Mouse (Mus musculus): Measurements from ENCODE around the gene Tspo2.
A peak's percentile ranks its signal among the peaks of the same experiment; 100 is the strongest.
"Not testable (repeated sequence)": the region's sequence is repeated elsewhere in the genome, so short reads cannot be mapped to it uniquely, and the experiment has no call there.

Tspo2 gene

DNA sequence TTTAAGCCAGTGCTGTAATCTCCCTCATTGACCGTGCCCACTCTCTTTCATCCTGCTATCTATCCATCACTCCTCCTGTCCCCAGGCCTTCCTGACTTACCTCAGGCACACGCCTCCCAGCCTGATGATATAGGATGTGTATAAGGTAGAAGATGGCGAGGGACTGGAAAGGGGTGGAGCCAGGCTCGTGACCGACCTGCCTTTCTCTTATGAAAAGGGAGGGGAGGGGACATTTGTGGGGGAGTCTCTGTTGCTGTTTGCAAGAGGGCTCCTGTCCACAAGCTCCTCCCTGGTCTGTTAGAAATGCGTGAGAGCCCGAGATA, at the start of gene Tspo2:
Gene Tspo2, minus strand, starts transcription at position 170 of the 323 bp plus-strand sequence.
- DNase-seq (ENCODE audit: low spot score in 2 of 2), result no peak

DNA sequence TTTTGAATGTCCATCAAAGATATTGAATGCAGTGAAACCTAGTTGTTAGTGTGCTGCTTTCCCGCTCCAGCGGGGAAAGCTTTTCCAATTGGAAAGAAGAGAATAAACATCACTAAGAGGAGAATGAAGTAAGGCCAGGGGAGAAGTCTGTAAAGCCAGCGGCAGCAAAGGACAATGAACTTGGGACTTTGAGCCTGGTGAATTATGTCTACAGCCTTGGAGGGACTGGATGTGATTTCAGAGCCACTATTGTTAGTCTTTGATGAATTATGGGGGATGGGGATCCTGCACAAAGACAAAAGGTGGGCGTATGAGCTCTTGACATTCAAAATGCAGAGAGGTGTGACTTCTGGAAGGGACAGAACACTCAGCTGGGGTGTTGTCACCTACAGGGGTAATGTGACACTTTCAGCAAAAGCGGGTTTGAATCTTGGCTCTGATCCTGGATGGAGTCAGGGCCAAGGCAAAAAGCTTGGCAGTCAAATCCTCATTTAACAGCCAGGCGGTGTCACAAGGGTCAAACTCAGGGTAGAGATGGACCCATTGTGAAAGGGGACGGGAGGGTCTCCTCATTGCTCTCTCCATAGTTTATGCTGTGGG, 49.6 kb upstream of the Tspo2 start:
- DNase-seq (ENCODE audit: low spot score in 2 of 2), result no peak

DNA sequence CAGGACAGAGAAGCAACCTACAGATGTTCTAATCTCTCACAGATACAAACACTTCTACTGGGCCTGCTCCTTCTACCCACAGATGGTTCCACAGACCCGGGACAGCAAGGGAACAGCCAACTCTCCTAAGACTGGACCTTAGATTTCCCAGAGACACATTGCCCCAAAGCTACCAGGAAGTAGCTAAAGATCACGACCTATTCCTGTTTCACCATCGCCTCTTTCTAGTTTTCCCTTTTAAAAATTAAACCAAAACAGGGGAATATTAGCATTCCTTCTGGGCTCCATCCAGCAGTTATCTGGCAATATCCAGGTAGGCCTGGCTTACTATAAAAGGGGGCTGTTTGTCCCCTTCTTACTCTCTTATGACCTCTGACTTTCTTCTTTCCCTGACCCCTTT, 46.7 kb upstream of the Tspo2 start:
- no peak for DNase-seq (ENCODE audit: low spot score in 2 of 2)

DNA sequence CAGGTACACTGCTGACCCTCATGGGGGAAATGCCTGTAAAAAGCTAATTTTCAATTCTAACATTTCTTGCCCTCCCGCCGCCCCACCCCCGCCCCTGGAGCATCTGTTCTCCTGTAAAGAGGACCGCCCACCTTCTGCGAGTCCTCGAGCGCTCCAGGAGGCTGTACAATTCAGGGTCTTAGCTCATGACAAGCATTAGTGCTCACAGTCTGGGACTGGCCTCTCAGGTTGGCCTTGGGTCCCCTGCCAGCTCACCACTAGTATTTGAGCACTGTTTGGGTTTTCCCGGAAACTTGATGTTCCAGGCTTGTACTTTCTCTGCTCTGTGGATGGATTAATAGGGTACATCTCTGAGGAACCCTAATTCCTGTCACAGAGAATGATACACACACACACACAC, 42.7 kb upstream of the Tspo2 start:
- DNase-seq (ENCODE audit: low spot score in 2 of 2), result no peak

DNA sequence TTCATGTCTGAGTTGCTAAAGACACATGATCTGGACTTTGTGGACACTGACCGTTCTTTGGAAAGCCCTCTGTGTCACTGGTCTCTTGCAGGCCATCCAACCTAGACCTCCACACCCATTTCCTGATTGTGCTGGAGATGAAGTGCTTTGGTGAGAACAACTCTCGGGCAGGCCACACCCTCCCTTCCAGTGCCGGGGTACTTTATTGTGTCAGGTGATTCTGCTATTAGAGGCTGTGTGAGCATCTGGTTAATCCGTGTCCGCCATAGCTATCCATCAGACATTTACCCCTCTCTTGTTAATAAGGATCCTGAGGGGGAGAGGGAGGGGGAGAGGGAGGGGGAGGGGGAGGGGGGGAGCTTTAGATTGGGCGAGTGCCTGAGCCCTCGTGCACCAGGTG, 42.3 kb upstream of the Tspo2 start:
- no peak for DNase-seq (ENCODE audit: low spot score in 2 of 2)

DNA sequence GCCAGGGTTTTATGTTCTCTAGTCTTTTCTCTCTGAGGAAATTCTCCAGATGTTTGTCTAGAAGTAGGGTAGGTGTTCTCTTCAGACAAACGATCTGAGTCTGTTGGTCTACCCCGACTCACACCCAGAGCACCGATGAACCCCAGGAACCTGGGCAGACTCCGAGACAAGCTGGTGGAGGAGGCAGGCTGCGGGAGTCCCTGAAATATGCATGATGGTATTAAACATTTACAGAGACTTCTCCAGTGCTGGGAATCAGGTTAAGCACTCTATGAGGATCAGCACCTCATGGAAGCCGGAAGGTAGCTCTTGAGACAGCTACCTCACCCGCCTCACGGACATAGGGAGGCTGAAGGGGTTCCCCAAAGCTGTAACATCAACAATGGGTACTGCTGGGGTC, 41.3 kb upstream of the Tspo2 start:
- no peak for DNase-seq (ENCODE audit: low spot score in 2 of 2)

DNA sequence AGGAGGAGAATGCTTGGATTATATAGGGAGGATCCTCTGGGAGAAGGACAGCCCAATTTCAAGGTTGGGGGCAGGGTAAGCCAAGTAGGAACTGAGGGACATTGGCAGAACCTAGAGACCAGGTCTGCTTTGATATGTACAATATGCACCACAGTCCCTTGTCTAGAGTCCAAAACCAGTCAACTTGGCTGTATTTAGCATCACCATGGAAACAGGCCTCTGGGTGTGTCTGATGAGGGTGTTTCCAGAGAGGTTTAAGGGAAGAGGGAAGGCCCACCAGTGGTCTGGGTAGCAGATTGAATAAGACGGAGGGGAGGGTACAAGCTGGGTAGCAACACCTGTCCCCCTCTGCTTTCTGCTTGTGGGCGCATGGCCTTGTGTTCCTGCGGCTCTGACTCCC, 38.1 kb upstream of the Tspo2 start:
- DNase-seq (ENCODE audit: low spot score in 2 of 2), result no peak

DNA sequence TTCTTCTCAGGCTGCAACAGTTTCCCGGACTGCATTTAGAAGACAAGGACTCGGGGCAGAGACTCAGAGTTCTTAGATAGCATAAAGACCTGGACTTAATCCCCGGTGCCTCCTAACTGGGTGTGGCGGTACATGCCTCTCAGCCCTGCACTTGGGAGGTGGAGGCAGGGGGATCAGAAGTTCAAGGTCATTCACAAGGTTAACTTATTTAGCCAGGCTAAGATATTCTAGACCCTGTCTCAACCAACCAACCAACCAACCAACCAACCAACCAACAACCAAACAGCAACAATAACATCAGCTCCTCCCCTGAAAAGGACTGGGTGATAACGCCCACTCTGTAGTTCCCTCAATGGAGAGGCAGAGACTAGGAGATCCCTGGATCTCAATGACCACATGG, 32.9 kb upstream of the Tspo2 start:
- DNase-seq (ENCODE audit: low spot score in 2 of 2), result no peak

DNA sequence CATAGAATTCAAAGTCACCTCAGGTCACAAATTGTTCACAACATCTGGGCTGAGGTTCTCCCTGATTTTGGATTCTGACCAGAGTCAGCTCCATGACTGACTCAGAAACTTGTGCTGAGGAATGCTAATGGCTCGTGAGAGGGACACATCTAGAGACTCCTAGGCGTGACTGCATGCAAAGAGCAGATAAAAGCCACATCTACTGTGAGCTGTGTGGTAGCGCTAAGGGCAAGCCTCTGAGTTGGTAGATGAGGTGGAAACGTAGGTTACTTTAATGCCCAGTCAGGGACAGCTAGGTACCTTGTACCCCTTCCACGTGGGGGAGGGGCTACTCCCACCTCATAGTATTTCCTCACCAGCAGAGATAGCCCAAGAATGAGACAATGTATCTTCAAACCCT, 32.4 kb upstream of the Tspo2 start:
- no peak for DNase-seq (ENCODE audit: low spot score in 2 of 2)

DNA sequence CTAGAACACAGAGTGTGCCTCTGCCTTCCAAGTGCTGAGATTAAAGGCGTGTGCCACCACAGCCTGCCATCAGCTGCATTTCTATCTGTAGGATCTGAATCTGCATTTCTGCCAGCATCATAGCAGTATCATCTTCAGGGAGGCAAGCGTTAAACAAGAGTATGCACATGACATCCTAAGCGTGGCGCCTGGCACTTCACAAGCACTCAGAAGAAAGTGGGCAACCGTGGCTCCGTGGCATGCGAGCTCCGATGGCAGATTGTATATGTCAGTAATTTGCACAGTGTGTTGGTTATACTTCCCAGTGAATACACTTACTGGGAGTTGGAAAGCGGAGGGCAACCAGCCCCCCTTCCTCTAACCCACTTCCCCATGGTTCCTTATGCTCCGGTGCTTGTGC, 28.6 kb upstream of the Tspo2 start:
- DNase-seq (ENCODE audit: low spot score in 2 of 2), result no peak

DNA sequence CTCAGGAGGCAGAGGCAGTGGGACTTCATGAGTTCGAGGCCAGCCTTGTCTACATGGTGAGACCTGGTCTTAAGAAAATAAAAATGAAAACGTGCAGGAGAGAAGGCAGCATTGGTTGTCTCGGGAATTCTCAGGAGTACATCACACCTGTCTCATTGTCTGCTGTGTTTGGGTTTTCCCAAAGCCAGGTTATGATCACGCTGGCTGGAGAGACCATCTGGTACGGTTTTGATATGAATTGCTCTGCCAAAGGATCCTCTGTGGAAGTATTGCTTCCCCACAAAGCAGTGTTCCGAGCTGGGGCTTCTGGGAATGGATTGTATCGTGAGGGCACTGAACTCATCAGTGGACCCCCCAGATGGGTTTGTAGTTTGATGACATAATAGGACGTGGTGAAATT, 24.1 kb upstream of the Tspo2 start:
- no peak for DNase-seq (ENCODE audit: low spot score in 2 of 2)

DNA sequence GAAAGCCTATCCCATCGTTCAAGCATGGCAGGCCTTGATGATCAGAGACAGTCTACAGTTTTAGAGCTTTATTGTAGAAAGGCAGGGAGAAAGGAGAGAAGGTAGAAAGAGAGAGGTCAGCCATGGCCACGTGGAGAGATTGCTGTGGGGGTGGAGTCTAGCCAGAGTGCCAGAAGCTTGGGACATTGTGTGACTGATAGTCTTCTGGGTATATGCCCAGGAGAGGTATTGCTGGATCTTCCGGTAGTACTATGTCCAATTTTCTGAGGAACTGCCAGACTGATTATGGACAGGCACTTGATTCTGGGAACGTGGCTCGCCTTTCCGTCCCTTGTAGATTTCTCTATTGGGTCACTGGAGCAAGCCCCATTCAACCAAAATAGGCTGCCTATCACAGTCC, 23.0 kb upstream of the Tspo2 start:
- not testable (repeated sequence) for DNase-seq (ENCODE audit: low spot score in 2 of 2)

DNA sequence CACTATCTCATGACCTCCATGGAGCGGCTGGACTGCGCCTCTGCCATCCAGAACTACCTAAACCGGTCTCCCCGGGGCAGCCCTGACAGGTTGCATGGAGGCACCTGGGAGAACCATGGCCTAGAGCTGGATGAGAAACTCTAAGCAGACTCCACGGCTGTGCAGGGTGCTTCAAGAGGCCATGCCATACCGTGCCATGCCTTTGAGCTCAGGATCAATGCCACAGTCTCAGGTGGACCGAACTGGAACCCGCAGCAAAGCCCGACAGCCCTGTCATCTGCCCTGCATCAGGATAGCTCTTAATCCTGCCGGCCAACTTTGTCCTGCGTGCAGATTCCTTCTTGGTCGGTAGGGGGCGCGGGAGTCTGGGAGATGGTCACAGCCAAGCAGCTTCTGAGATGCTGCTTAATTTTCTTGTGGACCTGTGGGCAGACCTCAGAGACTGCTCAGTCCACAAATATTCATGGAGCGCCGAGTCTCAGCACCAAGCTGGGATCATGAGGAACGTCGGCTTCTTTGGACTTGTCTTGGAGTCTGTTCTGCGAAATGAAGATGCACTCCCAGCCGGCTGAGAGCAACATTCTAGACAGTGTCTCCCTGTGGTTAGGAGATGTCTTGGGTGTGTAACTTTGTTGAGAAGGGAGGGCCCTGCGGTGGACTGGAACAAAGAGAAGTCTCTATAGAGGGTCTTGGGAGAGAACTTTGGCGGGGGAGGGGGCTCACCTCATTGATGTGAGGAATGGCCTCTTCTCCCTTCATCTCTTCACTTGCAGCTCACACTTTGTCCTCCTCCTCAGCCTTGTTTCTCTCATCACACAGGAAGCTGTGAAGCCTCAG, 16.3 kb upstream of the Tspo2 start:
- peak; percentile 54 to 66 for DNase-seq (ENCODE audit: low spot score in 2 of 2)

DNA sequence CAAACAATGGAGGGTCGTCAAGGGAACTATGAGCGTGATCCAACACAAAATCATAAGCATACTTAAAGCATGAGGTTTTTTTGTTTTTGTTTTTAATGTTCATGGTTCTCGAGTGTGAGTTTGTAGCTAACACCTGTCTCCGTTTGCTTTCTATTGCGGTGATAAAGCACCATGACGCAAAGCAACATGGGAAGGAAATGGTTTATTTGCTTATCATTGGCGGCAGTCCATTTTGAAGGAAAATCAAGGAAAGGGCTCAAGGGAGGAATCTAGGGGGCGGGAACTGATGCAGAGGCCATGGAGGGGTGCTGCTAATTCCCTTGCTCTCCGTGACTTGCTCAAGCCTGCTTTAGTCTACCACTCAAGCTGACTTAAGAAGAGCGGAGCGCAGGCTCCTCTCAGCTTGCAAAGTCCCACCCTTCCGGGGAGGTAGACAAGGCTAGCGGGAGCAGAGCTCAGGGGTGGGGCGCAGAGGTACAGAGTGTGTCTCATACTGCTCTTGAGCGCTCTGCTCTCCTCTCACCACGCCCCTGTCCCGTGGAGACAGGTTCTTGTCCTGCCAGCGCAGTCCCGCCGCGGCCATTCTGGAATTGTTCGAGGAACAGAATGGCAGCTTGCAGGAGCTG, 15.6 kb upstream of the Tspo2 start:
- no peak for DNase-seq (ENCODE audit: low spot score in 2 of 2)

DNA sequence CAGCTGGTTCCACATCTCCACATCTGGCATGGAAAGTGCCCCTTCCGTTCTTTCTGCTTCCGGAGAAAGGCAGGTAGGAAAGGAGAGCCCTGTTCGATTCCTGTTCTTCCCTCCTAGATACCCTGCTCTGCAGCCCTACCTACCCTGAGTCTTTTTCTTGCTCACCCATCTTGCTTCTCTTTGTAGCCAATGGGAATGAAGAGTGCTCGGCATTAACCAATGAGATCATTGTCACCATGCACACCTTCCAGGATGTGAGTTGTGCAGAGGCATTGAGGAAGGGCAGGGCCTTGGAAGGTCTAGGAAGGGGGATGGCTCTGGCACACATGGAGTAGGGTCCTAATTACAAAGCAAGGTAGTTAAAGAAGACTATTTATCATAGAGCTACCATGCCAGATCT, 12.1 kb upstream of the Tspo2 start:
- DNase-seq (ENCODE audit: low spot score in 2 of 2), result no peak

DNA sequence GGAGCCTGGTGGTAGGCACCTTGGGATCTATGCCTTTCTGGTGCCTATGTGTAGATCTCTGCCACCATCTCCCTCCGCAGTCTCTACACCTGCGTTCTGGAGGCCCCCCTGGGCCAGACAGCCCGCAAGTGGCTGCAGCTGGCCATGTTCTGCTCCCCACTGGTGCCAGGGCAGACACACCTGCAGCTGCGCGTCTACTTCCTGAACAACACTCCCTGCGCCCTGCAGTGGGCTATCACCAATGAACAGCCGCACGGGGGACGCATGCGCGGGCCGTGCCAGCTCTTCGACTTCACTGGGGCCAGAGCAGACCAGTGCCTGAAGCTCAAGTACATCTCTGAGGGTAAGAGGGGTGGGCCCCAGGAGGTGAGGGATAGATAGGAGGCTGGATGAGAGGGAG, 10.8 kb upstream of the Tspo2 start:
- DNase-seq (ENCODE audit: low spot score in 2 of 2), result no peak

DNA sequence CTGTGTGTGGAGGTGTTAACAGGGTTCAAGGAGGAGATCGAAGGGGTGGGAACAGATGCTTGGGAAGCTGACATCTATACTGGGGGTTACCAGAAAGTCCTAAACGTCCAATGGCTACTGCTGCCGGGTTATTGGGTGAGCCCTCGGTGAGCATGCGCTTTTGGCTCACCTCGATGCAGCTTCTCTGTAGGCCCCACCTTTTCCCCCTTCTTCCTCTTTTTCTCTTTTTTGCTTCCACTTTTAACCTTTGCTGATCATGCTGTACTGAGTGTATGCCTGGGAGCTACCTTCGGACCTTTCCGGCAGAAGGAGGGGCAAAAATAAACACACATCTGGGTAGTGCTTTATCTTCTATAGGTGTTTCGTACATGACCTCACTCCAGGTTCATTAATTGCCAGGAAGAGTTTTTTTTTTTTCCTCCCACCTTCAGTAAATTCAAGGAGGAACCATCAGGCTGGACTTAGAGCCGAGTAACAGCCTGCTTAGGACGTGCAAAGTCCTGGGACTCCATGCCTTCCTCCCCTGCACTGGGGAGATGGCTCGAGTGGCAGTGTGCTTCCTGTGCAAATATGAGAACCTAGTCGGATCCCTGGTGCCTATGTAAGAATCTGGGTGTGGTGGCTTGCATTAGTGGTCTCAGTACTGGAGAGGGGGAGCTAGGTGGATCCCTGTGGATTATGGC, 6.8 kb upstream of the Tspo2 start:
- no peak for DNase-seq (ENCODE audit: low spot score in 2 of 2)

DNA sequence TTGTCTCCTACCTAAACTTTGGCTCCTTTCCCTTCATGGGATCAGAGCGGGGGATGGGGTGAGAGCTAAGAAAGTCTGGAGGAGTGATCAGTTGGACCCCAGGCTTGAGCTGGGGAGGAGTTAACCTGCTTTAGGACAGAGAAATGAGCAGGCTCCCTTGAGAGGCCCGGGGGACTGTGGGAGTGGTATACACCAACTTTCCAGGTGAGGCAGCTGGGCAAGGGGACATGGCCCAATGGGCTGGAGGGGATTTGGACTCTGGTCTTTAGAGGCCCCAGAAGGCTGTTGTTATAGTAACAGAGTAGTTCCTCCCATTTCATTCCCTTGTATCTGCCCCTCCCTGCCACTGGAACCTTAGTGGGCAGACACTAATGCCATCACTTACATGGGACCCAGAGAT, 4.6 kb upstream of the Tspo2 start:
- no peak for DNase-seq (ENCODE audit: low spot score in 2 of 2)

DNA sequence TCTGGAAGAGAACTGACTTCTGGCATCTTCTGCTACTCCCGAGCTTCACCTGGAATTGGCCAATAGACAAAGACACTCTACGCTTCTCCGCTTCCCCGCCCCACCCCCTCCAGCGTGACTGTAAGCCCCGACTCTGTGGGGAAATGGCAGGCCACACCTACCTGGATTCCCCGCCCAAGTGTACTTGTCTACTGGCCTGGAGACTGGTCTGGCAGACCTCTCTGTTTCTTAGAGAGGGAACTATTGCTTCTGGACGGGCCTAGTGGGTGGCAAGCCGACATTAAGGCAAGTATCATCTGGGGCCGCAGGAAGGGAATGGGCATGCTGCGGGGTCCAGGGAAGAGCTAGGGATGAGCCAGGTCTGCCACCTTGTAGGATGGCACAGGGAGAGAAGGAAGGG, 3.4 kb upstream of the Tspo2 start, which contains the start of gene Unc5cl:
Gene Unc5cl, plus strand, starts transcription at position 214 of the 400 bp plus-strand sequence.
- no peak for DNase-seq (ENCODE audit: low spot score in 2 of 2)

DNA sequence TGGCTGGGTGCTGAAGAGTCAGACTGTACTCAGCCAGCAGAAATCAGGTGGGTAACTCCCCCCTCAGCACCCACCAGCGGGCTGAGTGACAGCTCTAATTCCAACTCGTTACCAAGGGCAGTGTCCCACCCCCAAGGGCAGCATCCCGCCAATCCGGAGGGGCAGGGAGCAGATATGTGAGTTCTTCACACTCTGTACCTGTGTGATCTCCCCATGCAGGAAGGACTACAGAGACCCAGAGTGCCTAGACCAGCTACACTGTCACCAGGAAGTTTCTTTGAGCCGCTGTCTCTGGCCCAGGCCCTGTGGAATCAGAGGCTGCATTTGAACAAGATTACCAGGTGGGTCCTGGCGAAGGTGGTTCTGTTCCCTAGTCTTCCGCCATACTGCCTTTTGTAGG, 2.9 kb upstream of the Tspo2 start:
- no peak for DNase-seq (ENCODE audit: low spot score in 2 of 2)

DNA sequence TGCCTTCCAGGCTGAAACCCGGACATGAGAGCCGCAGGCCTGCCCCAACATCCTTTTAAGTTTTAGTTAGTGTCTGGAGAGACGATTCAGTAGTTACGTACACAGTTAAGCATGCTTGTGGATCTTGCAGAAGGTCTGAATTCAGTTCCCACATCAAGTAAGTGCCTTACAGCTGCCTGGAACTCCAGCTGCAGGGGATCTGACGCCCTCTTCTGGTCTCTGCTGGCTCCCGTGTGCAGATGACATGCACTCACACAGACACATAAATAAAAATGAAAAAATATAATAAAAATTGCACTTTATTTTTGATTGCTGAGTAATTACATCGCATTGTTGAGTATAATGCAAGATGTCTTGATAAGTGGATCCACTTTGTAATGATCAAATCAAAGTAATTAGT, 2.2 kb upstream of the Tspo2 start:
- DNase-seq (ENCODE audit: low spot score in 2 of 2), result no peak

DNA sequence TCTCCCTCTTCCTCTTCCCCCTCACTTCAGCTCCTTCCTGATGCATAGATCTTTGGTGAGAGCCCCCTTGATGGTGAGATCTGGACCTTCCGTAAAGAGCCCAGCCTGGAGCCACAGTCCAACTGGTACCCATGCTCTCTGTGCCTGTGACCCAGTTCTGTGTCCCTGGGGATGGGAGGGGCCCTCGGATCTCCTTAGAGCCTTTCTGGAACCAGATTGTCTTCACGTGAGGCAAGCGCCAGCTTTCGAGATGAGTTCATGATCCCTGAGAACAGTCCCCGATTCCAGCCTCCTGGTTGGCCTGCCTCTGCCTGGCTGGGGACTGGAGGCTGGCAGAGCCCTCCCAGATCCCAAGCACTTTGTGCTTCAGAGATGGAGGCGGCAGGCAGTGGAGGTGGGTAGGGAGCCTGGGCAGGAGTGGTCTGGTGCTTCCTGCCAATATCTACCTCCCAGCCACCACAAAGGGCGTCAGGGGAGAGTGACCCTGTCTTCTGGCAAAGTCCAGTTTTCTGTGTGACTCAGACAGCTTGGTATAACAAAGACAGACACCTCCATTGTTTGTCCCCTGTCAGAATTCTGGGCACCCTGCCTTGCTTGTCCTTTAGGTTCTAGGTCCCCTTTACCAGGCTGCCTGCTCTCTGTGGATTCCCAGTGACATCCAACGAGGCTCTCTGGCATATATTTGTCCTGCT, 577 bp upstream of the Tspo2 start:
- no peak for DNase-seq (ENCODE audit: low spot score in 2 of 2)
